8 mouse cellular contexts compared by ENCODE assay signal in genomic region chr5:117069498-117069894, GRCm38 (mm10). TPM values are rescaled to one million over a fixed set of nuclear protein-coding genes. Genes with fewer than 3 reads are reported as not detected.
A peak's percentile ranks its signal among the peaks of the same experiment; 100 is the strongest.
DNase-seq lines count a peak whose midpoint lies in the region; ATAC-seq and TF ChIP-seq lines count a peak whose summit lies in the region.

No protein-coding gene starts in this region.

- H3K36me3 ChIP-seq in heart, embryonic 11.5 days (ENCODE audit: control insufficient read depth, insufficient read depth, low read length), result no peaks in the 10 kb centered on the region

- H3K4me3 ChIP-seq in heart, embryonic 11.5 days (ENCODE audit: low read depth, low read length), result no peak overlapping the region

- peak overlapping the region; percentile 53 for H3K4me2 ChIP-seq in heart, embryonic 11.5 days

- H3K4me1 ChIP-seq in heart, embryonic 11.5 days (ENCODE audit: control insufficient read depth, insufficient read depth, low read length), result no peaks in the 10 kb centered on the region; the same call in 1 of the 2 replicates

- H3K9me3 ChIP-seq in heart, embryonic 11.5 days (replicated peaks; ENCODE audit: control insufficient read depth, low read length), result peaks cover 3% of the 10 kb centered on the region; the same call in 1 of the 2 replicates

- peak; percentile 10 for DNase-seq in adrenal gland, adult 2 months
- DNase-seq in adrenal gland, postnatal 4 days (ENCODE audit: low spot score in 2 of 2), result no peak
- no peak for DNase-seq in Patski (ENCODE audit: low read depth, low spot score)
- DNase-seq in embryo, embryonic 10.5 days (ENCODE audit: low spot score), result peak; percentile 67
- DNase-seq in layer of hippocampus, postnatal 14 days (ENCODE audit: low spot score in 2 of 2), result peak; percentile 50 to 61
- peak; percentile 64 for DNase-seq in neural tube, embryonic 10.5 days (ENCODE audit: extremely low spot score, low spot score)
- peak; percentile 40 for DNase-seq in thymus, postnatal 0 days (ENCODE audit: low spot score)

- H3K27ac ChIP-seq in heart, embryonic 11.5 days (ENCODE audit: low read depth, low read length), result no peak overlapping the region

- H3K27me3 ChIP-seq in Patski, result peaks cover 3% of the 10 kb centered on the region
- no peaks in the 10 kb centered on the region for H3K27me3 ChIP-seq in heart, embryonic 11.5 days (ENCODE audit: control insufficient read depth, insufficient read depth, low read length)

- CTCF ChIA-PET in Patski (lab: Charles Lee), result interaction anchor here (0.6 to 2.0 kb wide), 4 partner anchors 8 to 45 kb away, joined by 3 to 4 read pairs (median 4); no protein-coding TSS in a partner anchor

- WGBS in heart, embryonic 11.5 days (ENCODE audit: insufficient replicate concordance), result 17% methylated on average over 10 of the region's 10 CpGs

- POLR2A ChIA-PET in Patski (lab: Charles Lee), result no interaction called here

- peak; percentile 75 for TF ChIP-seq CTCF in Patski (IDR thresholded peaks at IDR 0.05)

- peak; percentile 58 for ATAC-seq in Patski
- ATAC-seq in heart, embryonic 11.5 days (replicated peaks; ENCODE audit: insufficient number of reproducible peaks, low FRiP score, low TSS enrichment), result no peak

- in situ Hi-C loops in Patski (cut with MboI; ENCODE audit: low pct_unique_long_range_greater_than_20kb), result no loop called here

- H3K9ac ChIP-seq in heart, embryonic 11.5 days (ENCODE audit: low read depth, low read length), result no peak overlapping the region

RNA-seq across cellular contexts. Expression of gene Suds3, which starts 46.4 kb away (rescaled TPM):
- total RNA-seq in adrenal gland, adult 2 months (2021), result 100 to 1,000 TPM; 106 to 144 TPM
- 61.5 and 68.0 TPM in 2 replicates for polyA plus RNA-seq in adrenal gland, adult 2 months (2012; rRNA removed)
- 100 to 1,000 TPM in 1 of 2 experiments, 10 to 100 TPM in 1; 97.0 to 108 TPM for total RNA-seq in adrenal gland, postnatal 4 days (2021)
- 113 TPM for polyA plus RNA-seq in Patski (2021)
- polyA plus RNA-seq in heart, embryonic 11.5 days (2014; fragmentation: Nextera tagmentation; extraction: Ambion mirVana), result 36.8 and 37.1 TPM in 2 replicates
- total RNA-seq in layer of hippocampus, postnatal 14 days (2021), result 100 to 1,000 TPM in 1 of 2 experiments, 10 to 100 TPM in 1; 96.6 to 110 TPM
- 66.0 and 69.1 TPM in 2 replicates for polyA plus RNA-seq in thymus, postnatal 0 days (2015; fragmentation: Nextera tagmentation; extraction: Ambion mirVana)

RNA-seq across cellular contexts. Expression of gene Taok3, which starts 50.4 kb away (rescaled TPM):
- total RNA-seq in adrenal gland, adult 2 months (2021), result 10 to 100 TPM; 30.9 to 36.0 TPM
- 5.4 and 9.0 TPM in 2 replicates for polyA plus RNA-seq in adrenal gland, adult 2 months (2012; rRNA removed)
- 10 to 100 TPM; 39.3 to 39.5 TPM for total RNA-seq in adrenal gland, postnatal 4 days (2021)
- 35.2 TPM for polyA plus RNA-seq in Patski (2021)
- 12.9 and 13.8 TPM in 2 replicates for polyA plus RNA-seq in heart, embryonic 11.5 days (2014; fragmentation: Nextera tagmentation; extraction: Ambion mirVana)
- 10 to 100 TPM; 58.2 to 58.9 TPM for total RNA-seq in layer of hippocampus, postnatal 14 days (2021)
- polyA plus RNA-seq in thymus, postnatal 0 days (2015; fragmentation: Nextera tagmentation; extraction: Ambion mirVana), result 68.1 and 71.1 TPM in 2 replicates

Comparison
In these comparisons a context has a peak if more than half of its experiments do, and no peak if none do; other contexts are left out.
1. DNase-seq: peak in adrenal gland, adult 2 months (single experiment), embryo, embryonic 10.5 days (single experiment), layer of hippocampus, postnatal 14 days (2 of 2), neural tube, embryonic 10.5 days (single experiment) and thymus, postnatal 0 days (single experiment); none in adrenal gland, postnatal 4 days (0 of 2) and Patski (single experiment).